Mouse (Mus musculus) heart, adult 2 months (tissue): ENCODE results near the gene Kcnma1.

Source experiments
- CTCF ChIP-seq: fragments of 200-600 bp; IDR thresholded peaks from 2 replicates; pipeline ENCODE4 v1.8.1; 2022; ENCODE audit warnings: antibody characterized with exemption, mild to moderate bottlenecking, moderate library complexity
- POLR2A ChIP-seq: fragments of 200-500 bp; IDR thresholded peaks from 2 replicates; pipeline ENCODE4 v1.6.1; 2011; ENCODE audit warnings: mild to moderate bottlenecking, low read depth, low read length, control low read depth; ENCODE audit not compliant: insufficient read depth

GRCm38 (mm10) chr14:23470071-23470470, 544.2 kb downstream of the Kcnma1 start:
- TF ChIP-seq CTCF, result no peak
- no peak for TF ChIP-seq POLR2A
